Mouse (Mus musculus) naive thymus-derived CD4-positive, alpha-beta T cell, adult 2 months (primary cell): ENCODE data around the gene Slc35c2.

Experiments used
- DNase-seq: peaks from one replicate; pipeline ENCODE4 v3.0.0-alpha.2; 2011; ENCODE audit warnings: low read depth

Gene Slc35c2

GRCm38 (mm10) chr2:165239533-165240144, 48.0 kb downstream of the Slc35c2 start:
- no peak for DNase-seq

GRCm38 (mm10) chr2:165238416-165239145, 49.1 kb downstream of the Slc35c2 start:
- DNase-seq = no peak

DNA sequence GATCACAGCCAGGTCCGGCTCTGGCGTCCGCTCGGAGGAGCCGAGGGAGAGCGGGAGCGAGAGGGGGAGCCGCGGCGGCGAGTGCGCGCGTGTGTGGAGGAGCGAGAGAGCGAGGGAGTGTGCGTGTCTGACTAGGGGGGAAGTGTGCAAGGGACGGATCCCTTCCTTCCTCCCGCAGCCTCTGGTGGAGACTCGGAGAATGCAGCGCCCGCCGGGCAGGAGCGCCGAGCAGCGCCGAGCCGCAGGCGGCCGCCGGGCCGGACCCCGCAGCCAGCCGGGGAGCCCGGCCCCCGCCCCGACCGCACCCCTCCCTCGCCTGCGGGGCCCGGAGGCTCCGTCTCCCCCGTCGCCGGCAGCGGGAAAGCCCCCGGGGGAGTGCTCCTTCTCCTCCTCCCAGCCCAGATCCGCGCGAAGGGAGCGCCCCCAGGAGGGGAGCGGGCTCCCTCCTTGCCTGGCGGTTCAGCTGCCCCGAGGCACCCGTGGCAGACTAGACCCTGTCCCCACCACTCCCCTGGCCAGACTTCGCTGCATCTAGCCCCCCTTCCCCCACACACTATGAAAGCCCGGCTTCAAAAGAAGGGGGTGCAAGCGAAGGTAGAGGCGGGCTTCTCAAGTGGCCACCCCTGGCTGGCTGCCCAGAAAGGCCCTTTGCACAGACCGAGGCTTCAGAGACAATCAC, 52.9 kb downstream of the Slc35c2 start, which contains the start of gene Cdh22:
Gene Cdh22, minus strand, starts transcription at position 241 of the 679 bp plus-strand sequence.
- DNase-seq = no peak

GRCm38 (mm10) chr2:165234291-165234612, 53.4 kb downstream of the Slc35c2 start:
- DNase-seq = no peak

DNA sequence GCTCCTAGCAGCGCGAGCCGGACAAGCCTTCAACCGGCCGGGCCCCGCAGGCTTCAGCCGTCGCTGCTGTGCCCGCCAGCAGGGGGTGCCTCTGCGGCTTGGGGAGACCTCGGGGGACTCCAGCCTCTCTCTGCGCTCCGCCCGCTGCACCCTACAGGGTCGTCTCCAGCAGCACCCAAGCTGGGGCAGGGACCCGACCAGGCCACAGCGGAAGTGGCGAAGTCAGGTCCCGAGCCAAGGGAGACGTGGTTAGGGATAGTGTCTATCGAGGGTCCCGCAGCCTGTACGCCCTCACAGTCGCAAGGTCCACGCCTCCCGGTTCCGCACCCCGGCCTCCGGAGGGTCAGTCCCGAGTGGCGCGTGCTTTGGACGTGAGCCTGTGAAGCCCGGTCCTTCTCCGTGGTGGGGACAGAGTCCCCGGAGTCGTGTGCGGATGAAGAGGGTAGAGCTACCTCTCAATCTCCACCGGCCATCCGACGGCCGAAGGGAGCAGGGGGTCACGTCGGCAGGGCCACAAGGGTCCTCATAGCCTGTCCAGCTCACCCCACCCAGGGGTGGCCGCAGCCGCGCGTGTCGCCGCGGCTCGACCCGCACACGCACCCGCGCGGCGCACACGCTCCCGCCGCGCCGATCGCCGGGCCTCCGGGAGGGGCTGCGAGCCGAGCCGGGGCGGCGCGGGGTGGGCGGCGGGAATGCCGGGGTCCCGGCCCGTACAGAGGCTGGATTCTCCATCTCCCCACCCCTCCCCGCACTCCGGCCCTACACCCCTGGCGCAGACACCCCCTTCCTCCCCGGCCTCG, 54.0 kb downstream of the Slc35c2 start:
- peak; percentile 40 for DNase-seq

DNA sequence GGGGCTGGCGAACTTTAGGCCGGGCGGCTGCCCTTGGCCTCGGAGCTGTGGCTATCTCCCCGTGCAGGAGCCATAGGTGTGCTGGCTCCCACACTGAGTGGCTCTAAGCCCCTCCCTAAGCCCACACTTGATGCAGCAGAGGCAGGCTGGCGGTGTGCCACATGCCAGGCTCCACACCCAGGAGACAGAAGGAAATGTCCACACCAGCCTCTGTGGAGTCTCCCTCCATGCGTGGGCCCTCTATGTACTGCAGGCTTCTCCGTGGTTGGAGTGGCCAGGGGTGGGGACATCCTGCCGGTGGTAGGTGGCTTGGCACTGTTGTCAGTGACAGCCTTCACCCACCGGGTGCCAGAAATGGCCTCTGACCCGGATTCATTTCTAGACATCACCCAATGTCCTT, 58.6 kb downstream of the Slc35c2 start:
- no peak for DNase-seq
